Mouse (Mus musculus) gastrocnemius, adult 18-20 months (tissue): ENCODE measurements around the gene Olfr1352. TPM values are rescaled to one million over a fixed set of nuclear protein-coding genes. Genes with fewer than 3 reads are reported as not detected.
"Not testable (repeated sequence)": the region's sequence is repeated elsewhere in the genome, so short reads cannot be mapped to it uniquely, and the experiment has no call there.

Source experiments
- DNase-seq: peaks from one replicate; pipeline ENCODE4 v3.0.0; 2021; ENCODE audit warnings: low spot score
- long read RNA-seq, 2 experiments: library from polyadenylated mRNA; stranded (forward); transcript quantifications; one replicate each; pipeline ENCODE4 v2.0.0; 2021
- total RNA-seq, 2 experiments: library from RNA; stranded (reverse); gene quantifications; 2 replicates each; pipeline ENCODE4 v1.2.3; 2021

The Olfr1352 gene
- total RNA-seq = not detected
- long read RNA-seq, experiment 1 = 0 reads
- long read RNA-seq, experiment 2 = 0 reads

DNA sequence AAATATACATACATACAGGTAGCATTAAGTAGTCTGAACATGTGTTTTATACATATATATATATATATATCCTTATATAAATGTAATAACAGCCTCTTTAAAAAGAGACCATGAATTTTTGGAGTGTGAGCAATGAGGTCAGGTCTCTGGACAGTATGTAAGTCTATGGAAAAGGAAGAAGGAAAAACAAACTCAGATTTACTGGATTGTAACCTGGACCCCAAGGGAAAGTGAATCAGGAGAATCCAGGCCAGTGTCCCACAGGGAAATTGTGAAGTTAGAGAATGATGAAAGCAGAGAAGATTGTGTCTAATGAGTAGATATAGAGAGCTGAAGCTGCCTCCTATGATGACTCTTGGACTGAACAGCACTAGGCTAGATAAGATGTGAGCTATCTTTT is at the start of gene Olfr1352:
TSS of gene Olfr1352 (plus strand) at position 301 of the 400 bp plus-strand sequence.
- no peak for DNase-seq

DNA sequence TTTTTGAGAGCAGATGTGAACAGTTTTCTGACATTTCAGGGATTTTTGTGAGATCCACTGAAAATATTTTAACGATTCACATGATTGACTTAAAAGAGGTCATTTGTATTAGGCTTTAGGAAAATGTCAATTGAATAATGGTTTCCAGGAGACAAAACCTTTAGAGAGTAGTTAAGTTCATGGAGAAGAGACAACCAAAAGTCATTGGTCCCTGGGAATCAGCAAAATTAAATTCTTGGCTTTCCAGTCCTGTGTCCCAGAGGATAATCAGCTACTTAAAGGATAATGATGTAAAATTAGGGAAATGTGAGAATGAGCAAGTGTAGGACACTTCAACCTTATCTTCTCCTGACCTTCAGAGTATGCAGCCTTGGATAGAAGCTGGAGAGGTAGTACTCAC is 30.5 kb upstream of the Olfr1352 start, which contains the start of gene Olfr8:
TSS of gene Olfr8 (plus strand) at position 301 of the 400 bp plus-strand sequence.
- not testable (repeated sequence) for DNase-seq

DNA sequence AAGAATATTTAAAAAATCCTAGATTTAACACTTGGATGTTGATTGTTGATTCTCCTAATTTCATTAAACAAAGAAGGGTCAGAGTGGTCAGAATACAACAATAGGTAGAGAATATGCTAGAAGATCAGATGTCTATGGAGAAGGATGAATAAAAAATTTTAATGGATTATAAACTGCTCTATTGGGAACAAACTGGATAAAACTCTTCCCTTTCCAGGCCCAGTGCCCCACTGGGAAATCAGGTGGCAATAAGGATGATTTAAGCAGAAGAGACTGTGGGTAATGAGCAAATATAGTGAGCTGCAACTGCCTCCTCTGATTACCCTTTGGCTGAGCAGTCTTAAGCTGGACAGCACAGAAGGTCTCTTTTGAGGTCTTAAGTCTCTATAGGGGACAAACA is 17.8 kb upstream of the Olfr1352 start, which contains the start of gene Olfr1353:
TSS of gene Olfr1353 (plus strand) at position 301 of the 400 bp plus-strand sequence.
- DNase-seq = not testable (repeated sequence)

DNA sequence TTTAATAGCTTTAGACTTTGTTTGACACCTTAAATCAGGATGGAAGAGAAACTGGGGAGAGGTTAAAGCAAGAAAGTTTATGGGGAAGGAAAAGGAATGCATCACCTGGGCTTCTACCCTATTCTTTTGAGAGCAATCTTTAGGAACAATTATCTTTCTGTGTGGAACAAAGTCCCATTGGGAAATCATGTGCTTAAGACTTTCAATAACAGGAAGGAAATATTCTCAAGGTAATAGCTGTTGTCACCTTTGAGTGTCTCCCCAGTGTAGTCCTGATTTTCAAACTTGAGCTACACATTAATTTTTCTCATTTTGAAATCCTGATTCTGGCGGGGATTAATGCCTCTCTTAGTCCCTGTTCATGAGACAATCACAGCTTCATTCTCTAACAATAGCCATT is 31.3 kb downstream of the Olfr1352 start, which contains the start of gene Olfr1351:
TSS of gene Olfr1351 (plus strand) at position 301 of the 400 bp plus-strand sequence.
- no peak for DNase-seq

DNA sequence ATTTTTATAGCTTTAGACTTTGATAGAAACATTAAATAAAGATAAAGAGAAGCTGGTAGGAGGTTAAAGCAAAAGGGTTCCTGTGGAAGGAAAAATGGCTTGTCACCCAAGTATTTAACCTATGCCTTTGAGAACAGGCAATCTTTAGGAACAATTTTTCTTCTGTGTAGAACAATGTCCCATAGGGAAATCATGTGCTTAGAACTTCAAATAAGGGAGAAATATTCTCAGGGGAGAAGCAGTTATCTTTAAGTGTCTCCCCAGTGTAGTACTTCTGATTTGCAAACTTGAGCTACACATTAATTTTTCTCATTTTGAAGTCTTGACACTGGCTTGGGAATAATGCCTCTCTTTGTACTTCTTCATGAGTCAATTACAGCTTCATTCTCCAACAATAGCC is 47.6 kb downstream of the Olfr1352 start, which contains the start of gene Olfr57:
TSS of gene Olfr57 (plus strand) at position 301 of the 400 bp plus-strand sequence.
- no peak for DNase-seq

Other genes starting within 250 kb of the Olfr1352 start
- not detected for gene Ccdc105, start 228.0 kb upstream of the Olfr1352 start, total RNA-seq
- not detected for gene Slc1a6, start 200.6 kb upstream of the Olfr1352 start, total RNA-seq
- not detected for gene Olfr1356, start 128.9 kb upstream of the Olfr1352 start, total RNA-seq
- gene Olfr1355, start 105.5 kb upstream of the Olfr1352 start, total RNA-seq = not detected
- not detected for gene Olfr1354, start 67.9 kb upstream of the Olfr1352 start, total RNA-seq
- not detected for gene Olfr8, start 30.4 kb upstream of the Olfr1352 start, total RNA-seq
- gene Olfr1353, start 17.7 kb upstream of the Olfr1352 start, total RNA-seq = not detected
- not detected for gene Olfr1351, start 31.4 kb downstream of the Olfr1352 start, total RNA-seq
- not detected for gene Olfr57, start 47.7 kb downstream of the Olfr1352 start, total RNA-seq
- gene 2610008E11Rik, start 116.5 kb downstream of the Olfr1352 start, total RNA-seq = 1 to 10 TPM; 8.9 to 9.1 TPM
- gene Vmn2r80, start 167.7 kb downstream of the Olfr1352 start, total RNA-seq = not detected